Mouse (Mus musculus) adrenal gland, adult 8-10 months (tissue): ENCODE data around the gene Pde8b. TPM values are rescaled to one million over a fixed set of nuclear protein-coding genes. Genes with fewer than 3 reads are reported as not detected.
"Not testable (repeated sequence)": the region's sequence is repeated elsewhere in the genome, so short reads cannot be mapped to it uniquely, and the experiment has no call there.

Experiments
- DNase-seq: peaks from one replicate; pipeline ENCODE4 v3.0.0; 2022
- total RNA-seq, 4 experiments: library from RNA; stranded (reverse); gene quantifications; 2 replicates each; pipeline ENCODE4 v1.2.4; 2022

The Pde8b gene
- total RNA-seq, 4 experiments from 2014 or later: 57.8 to 141 (median 103) TPM

GRCm38 (mm10) chr13:95221882-95222568 lies 28.1 kb downstream of the Pde8b start:
- no peak for DNase-seq

GRCm38 (mm10) chr13:95215661-95216170 lies 34.4 kb downstream of the Pde8b start:
- not testable (repeated sequence) for DNase-seq

- no peak for DNase-seq
Observed at GRCm38 (mm10) chr13:95212320-95212719, 37.8 kb downstream of the Pde8b start.

DNA sequence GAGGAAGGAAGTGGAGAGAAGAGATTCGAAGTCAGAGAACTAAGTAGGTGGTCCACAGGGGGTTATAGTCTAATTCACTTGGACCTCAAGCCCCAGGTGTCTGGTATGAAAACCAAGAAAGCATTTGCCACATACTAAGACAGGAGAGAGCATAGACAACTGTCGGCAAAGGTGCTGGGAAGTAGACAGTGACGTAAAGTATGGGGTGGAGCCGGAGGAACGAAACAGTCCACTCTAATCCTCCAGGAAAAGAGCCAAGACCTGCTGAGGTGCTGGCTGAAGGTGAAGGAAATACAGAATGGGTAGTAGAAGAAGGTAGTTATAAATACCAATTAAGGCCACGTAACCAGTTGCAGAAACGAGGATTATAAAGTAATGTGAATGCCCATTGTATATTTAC lies 42.8 kb downstream of the Pde8b start:
- DNase-seq: not testable (repeated sequence)

DNA sequence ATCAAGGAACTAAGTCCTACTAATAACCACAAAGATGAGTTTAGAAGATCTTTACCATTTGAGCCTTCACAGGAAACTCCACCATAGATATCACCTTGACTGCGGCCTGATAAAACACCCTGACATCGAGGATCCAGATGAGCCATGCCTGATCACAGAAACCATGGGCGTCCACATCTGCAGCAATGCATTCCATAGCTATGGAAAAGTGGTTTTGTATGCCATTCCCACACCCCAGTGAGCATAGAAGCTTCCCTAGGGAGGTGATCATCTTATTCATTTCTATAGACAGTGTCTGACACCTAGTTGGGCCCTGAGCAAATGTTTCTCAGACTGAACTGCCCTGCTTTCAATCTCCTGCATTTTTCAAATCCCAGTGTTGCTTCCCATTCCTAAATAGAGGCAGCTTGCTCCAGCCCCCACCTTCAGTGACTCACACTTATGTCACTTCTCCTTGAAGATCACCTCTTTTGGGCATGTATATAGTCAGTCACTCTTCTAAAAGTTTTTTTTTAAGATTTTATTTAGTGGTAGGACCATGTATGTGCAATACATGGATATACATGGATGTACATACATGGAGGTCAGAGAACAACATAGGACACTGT lies 47.9 kb downstream of the Pde8b start:
- no peak for DNase-seq

DNA sequence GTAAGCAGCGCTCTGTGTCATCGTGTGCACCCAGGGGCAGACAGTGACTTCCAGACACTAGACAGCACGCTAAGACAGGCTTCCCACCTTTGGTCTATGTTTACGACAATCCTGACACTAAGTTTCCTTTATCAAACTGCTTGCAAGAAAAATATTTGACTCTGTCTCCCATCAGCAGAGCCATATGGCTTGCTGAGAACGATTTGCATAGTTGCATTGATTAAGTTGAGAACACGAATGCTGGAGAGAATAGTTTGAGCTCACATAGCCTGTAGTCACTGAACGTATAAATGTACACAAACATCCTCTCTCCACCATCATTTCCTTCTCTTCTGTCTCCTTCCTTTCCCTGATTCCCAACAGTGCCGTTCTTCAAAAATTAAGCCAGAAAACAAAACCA lies 49.3 kb downstream of the Pde8b start:
- no peak for DNase-seq

- no peak for DNase-seq
Observed at GRCm38 (mm10) chr13:95200036-95200435, 50.1 kb downstream of the Pde8b start.

GRCm38 (mm10) chr13:95196106-95196705 lies 53.9 kb downstream of the Pde8b start:
- DNase-seq: no peak

GRCm38 (mm10) chr13:95191951-95192350 lies 58.2 kb downstream of the Pde8b start:
- DNase-seq: no peak

- peak; percentile 61 for DNase-seq
Observed at GRCm38 (mm10) chr13:95189111-95189510, 61.0 kb downstream of the Pde8b start.

- DNase-seq: peak; percentile 82
Observed at GRCm38 (mm10) chr13:95187153-95187665, 62.9 kb downstream of the Pde8b start.

DNA sequence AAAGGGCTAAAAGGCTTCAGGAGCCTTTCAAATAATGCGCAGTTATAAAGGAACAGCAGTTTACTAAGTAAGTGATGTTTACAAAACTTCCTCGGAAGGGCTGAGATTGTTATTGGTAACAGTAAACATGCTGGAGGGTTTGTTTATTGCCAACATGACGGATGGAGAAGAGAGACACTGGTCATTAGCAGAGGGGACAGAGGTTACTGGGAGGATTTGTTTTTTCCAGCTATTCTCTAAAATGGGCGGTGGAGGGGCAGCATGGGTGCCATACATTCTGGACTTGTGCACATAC lies 63.4 kb downstream of the Pde8b start:
- DNase-seq: no peak

- DNase-seq: no peak
Observed at GRCm38 (mm10) chr13:95185891-95186740, 64.0 kb downstream of the Pde8b start.

DNA sequence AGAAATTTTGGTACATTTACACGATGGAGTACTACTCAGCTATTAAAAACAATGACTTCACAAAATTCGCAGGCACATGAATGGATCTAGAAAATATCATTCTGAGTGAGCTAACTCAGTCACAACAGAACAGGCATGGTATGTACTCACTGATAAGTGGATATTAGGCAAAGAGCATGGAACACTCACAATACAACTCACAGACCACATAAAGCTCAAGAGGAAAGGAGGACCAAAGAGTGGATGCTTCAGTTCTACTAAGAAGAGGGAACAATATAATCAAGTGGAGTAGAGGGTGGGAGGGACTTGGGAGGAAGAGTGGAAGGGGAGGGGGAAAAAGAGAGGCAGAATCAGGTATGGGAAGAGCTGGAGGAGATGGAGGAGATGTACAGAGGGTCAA lies 66.5 kb downstream of the Pde8b start:
- DNase-seq: no peak

DNA sequence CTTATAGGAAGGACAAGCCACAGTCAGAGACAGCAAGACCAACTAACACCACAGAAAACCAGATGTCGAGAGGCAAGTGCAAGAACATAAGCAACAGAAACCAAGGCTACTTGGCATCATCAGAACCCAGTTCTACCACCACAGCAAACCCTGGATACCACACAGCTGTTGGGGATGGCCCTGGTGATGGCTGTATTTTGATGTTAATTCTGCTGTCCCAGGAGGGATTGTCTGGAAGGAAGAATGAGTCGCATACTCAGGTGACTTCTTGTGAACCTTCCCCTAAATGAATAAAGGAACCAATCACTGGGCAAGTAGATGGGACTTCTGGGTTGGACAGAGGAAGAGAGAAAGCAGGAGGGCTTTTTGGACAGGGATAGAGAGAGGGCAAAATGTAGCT lies 69.9 kb downstream of the Pde8b start:
- no peak for DNase-seq

DNA sequence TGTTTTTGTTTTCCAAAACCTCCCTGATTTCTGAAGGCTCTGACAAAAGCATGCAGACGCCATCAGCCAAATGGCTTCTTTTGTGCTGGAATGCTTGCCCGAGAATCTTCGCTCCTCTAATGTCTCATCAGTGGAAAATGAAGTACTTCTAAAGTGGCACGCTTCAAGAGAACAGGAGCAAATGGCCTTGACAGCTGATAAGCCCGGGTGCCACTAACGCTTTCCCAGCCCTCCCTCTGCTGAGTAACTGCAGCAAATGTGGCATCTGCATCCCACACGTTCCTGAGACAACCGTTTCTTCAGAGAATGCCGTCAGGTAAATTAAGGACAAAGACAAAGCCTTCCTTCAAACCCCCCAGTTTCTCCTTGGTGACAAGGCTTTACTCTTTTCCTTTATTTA lies 72.8 kb downstream of the Pde8b start:
- DNase-seq: peak; percentile 46

DNA sequence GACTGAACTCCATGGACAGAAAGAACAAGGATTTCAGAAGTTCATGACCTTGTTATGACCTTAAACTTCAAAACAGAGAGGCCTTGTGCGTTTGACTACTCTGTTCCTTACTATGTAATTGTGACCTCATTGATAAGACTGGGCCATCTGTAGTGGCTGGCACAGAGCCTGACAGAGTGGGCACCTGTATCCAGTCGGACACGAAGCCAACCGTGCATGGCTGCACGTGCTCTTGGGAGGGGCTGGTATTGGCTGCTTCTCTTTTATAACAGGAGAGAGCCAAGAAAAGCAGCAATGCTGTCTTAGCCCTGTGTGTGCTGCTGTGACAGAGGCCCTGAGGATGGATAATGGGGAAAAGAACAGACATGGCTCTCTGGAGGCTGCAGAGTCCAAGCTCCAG lies 73.7 kb downstream of the Pde8b start:
- DNase-seq: peak; percentile 40

- peak; percentile 82 for DNase-seq
Observed at GRCm38 (mm10) chr13:95174253-95174652, 75.9 kb downstream of the Pde8b start.

DNA sequence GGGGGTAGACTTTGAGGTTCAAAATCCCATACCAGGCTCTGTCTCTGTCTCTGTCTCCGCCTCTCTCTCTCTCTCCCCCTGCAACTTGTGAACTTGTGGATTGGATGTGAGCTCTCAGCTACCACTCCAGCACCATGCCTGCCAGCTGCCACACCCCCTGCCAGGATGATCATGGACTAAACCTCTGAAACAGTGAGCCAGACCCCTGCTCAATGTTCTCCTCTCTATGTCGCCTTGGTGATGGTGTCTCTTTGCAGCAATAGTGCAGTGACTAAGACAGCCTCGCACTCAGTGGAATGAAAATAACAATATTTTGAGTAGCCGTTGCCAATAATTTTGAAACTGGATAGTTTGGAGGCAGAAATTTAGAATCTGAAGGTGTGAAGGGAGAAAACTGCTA lies 77.8 kb downstream of the Pde8b start:
- DNase-seq: no peak

GRCm38 (mm10) chr13:95160211-95160610 lies 89.9 kb downstream of the Pde8b start:
- DNase-seq: no peak

DNA sequence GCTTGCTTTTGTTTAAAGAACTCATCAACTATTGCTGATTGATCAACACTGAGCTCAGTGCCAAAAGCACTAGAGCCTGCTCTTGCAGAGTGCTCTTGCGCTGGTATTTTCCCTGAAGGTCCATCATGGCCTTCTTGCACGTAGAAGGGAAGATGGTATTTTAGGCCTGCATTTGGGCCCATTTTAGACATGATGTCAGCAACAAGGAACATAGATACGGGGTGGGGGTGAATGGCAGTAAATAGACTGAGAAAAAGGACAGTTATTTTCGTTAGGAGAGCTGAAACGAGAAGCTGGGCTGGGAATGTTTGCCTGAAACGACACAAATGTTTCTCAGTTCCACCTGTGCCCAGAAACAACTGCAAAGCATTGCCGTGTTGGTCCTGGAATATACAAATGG lies 91.2 kb downstream of the Pde8b start:
- DNase-seq: no peak

GRCm38 (mm10) chr13:95144746-95145145 lies 105.4 kb downstream of the Pde8b start:
- DNase-seq: peak; percentile 40
